Mouse (Mus musculus) stomach, embryonic 16.5 days (tissue): ENCODE measurements around the gene Thap12. TPM values are rescaled to one million over a fixed set of nuclear protein-coding genes. Genes with fewer than 3 reads are reported as not detected.
A peak's percentile ranks its signal among the peaks of the same experiment; 100 is the strongest.

Source experiments
- ATAC-seq: fragments of 200-750 bp; cut with Nextera tagmentation; 2 replicates; pipeline ENCODE4 v1.8.0; 2017; ENCODE audit warnings: moderate number of reproducible peaks, moderate TSS enrichment; ENCODE audit not compliant: insufficient read depth, low FRiP score
- H3K27ac ChIP-seq: fragments of 300-500 bp; sonication (generic); 2 replicates; pipeline ENCODE4 v1.5.1; 2014; ENCODE audit warnings: low read length
- H3K27me3 ChIP-seq: fragments of 300-500 bp; sonication (generic); 2 replicates; pipeline ENCODE4 v1.6.1; 2014; ENCODE audit warnings: low read length, control low read depth, mixed read lengths; ENCODE audit not compliant: control insufficient read depth, insufficient read depth
- H3K36me3 ChIP-seq: fragments of 300-500 bp; sonication (generic); 2 replicates; pipeline ENCODE4 v1.6.1; 2014; ENCODE audit warnings: low read length; ENCODE audit not compliant: control insufficient read depth, insufficient read depth
- H3K4me1 ChIP-seq: fragments of 300-500 bp; sonication (generic); 2 replicates; pipeline ENCODE4 v1.6.1; 2014; ENCODE audit warnings: low read length, control low read depth, mixed read lengths; ENCODE audit not compliant: control insufficient read depth, insufficient read depth
- H3K4me2 ChIP-seq: fragments of 300-500 bp; sonication (generic); 2 replicates; pipeline ENCODE4 v1.6.1; 2014; ENCODE audit warnings: low read depth, low read length, mixed read lengths
- H3K4me3 ChIP-seq: fragments of 300-500 bp; sonication (generic); replicated peaks from 2 replicates; pipeline ENCODE4 v1.5.1; 2014; ENCODE audit warnings: mild to moderate bottlenecking, low read length
- H3K9ac ChIP-seq: fragments of 300-500 bp; sonication (generic); 2 replicates; pipeline ENCODE4 v1.6.1; 2014; ENCODE audit warnings: low read length
- H3K9me3 ChIP-seq: fragments of 300-500 bp; sonication (generic); replicated peaks from 2 replicates; pipeline ENCODE4 v1.6.1; 2016; ENCODE audit warnings: low read length, control low read depth; ENCODE audit not compliant: control insufficient read depth
- WGBS: fragments of 180-500 bp; shearing (Covaris S2); extraction: QIAGEN DNeasy Blood & Tissue Kit; methylation state at CpG from one replicate; pipeline ENCODE4 v1.1.7; 2014; 5-methylcytosine and 5-hydroxymethylcytosine counted together
- polyA plus RNA-seq: library from polyadenylated mRNA; unstranded; fragments of >200 nt; fragmentation: Nextera tagmentation; extraction: Ambion mirVana; gene quantifications from 2 replicates; pipeline ENCODE4 v1.2.1, GENCODE M21; 2015

Gene Thap12
- polyA plus RNA-seq, 1 experiment from 2014 or later: 42.9 TPM

- no peaks in the 10 kb centered on the region for H3K9me3 ChIP-seq
- H3K9ac ChIP-seq: peak overlapping the region; percentile 16; the same call in 1 of the 2 replicates
- no peak overlapping the region for H3K4me2 ChIP-seq
- 31% methylated on average over 11 of the region's 11 CpGs for WGBS
- peak; percentile 68; the same call in 1 of the 2 replicates for ATAC-seq
- H3K27me3 ChIP-seq: no peaks in the 10 kb centered on the region
- peaks cover 12% of the 10 kb centered on the region for H3K4me1 ChIP-seq
- no peak overlapping the region for H3K4me3 ChIP-seq
- H3K27ac ChIP-seq: peak overlapping the region; percentile 57
- no peaks in the 10 kb centered on the region for H3K36me3 ChIP-seq
Measured at GRCm38 (mm10) chr7:98672241-98672955, 30.5 kb upstream of the Thap12 start.

- WGBS: 57% methylated on average over 4 of the region's 4 CpGs
- H3K4me2 ChIP-seq: no peak overlapping the region
- H3K4me3 ChIP-seq: no peak overlapping the region
- H3K36me3 ChIP-seq: no peaks in the 10 kb centered on the region
- no peaks in the 10 kb centered on the region for H3K9me3 ChIP-seq
- no peak overlapping the region for H3K27ac ChIP-seq
- ATAC-seq: no peak
- H3K9ac ChIP-seq: no peak overlapping the region
- no peaks in the 10 kb centered on the region for H3K27me3 ChIP-seq
- peaks cover 12% of the 10 kb centered on the region for H3K4me1 ChIP-seq
Measured at GRCm38 (mm10) chr7:98674344-98674743, 28.6 kb upstream of the Thap12 start.

GRCm38 (mm10) chr7:98677511-98677910 lies 25.4 kb upstream of the Thap12 start:
- Histone ChIP-seq H3K36me3 (no peaks in the 10 kb centered on the region), H3K9ac (no peak overlapping the region), H3K4me1 (peaks cover 2% of the 10 kb centered on the region; the same call in 1 of the 2 replicates), H3K9me3 (no peaks in the 10 kb centered on the region), H3K4me3 (no peak overlapping the region), H3K4me2 (no peak overlapping the region), H3K27ac (no peak overlapping the region), H3K27me3 (no peaks in the 10 kb centered on the region)
- 74% methylated on average over 2 of the region's 2 CpGs for WGBS
- ATAC-seq: no peak

GRCm38 (mm10) chr7:98678441-98678840 lies 24.5 kb upstream of the Thap12 start:
- H3K27me3 ChIP-seq: no peaks in the 10 kb centered on the region
- no peak overlapping the region for H3K27ac ChIP-seq
- H3K9me3 ChIP-seq: no peaks in the 10 kb centered on the region
- no peaks in the 10 kb centered on the region for H3K36me3 ChIP-seq
- no peaks in the 10 kb centered on the region for H3K4me1 ChIP-seq
- 53% methylated on average over 7 of the region's 7 CpGs for WGBS
- H3K4me2 ChIP-seq: no peak overlapping the region
- ATAC-seq: no peak
- H3K4me3 ChIP-seq: no peak overlapping the region
- H3K9ac ChIP-seq: no peak overlapping the region

- ATAC-seq: no peak
- 56% methylated on average over 2 of the region's 2 CpGs for WGBS
- H3K4me2 ChIP-seq: no peak overlapping the region
Measured at GRCm38 (mm10) chr7:98680691-98681090, 22.2 kb upstream of the Thap12 start.

GRCm38 (mm10) chr7:98682821-98683220 lies 20.1 kb upstream of the Thap12 start:
- Histone ChIP-seq H3K9ac (no peak overlapping the region), H3K27me3 (no peaks in the 10 kb centered on the region), H3K36me3 (no peaks in the 10 kb centered on the region), H3K4me2 (no peak overlapping the region), H3K4me1 (no peaks in the 10 kb centered on the region), H3K4me3 (no peak overlapping the region), H3K27ac (no peak overlapping the region), H3K9me3 (no peaks in the 10 kb centered on the region)
- WGBS: 91% methylated on average over 10 of the region's 10 CpGs
- no peak for ATAC-seq

More at GRCm38 (mm10) chr7:98680691-98681090, 22.2 kb upstream of the Thap12 start:
- Histone ChIP-seq H3K36me3 (no peaks in the 10 kb centered on the region), H3K27me3 (no peaks in the 10 kb centered on the region), H3K27ac (no peak overlapping the region), H3K9me3 (no peaks in the 10 kb centered on the region), H3K4me1 (no peaks in the 10 kb centered on the region), H3K9ac (no peak overlapping the region), H3K4me3 (no peak overlapping the region)

GRCm38 (mm10) chr7:98685895-98686294 lies 17.0 kb upstream of the Thap12 start:
- Histone ChIP-seq H3K27me3 (no peaks in the 10 kb centered on the region), H3K4me3 (no peak overlapping the region), H3K9me3 (no peaks in the 10 kb centered on the region), H3K36me3 (no peaks in the 10 kb centered on the region), H3K27ac (no peak overlapping the region), H3K4me1 (no peaks in the 10 kb centered on the region), H3K9ac (no peak overlapping the region), H3K4me2 (0 out of 2 replicates have a peak overlapping the region, but pooled peaks have one; percentile 32)
- peak; percentile 88 for ATAC-seq
- 24% methylated on average over 13 of the region's 13 CpGs for WGBS

GRCm38 (mm10) chr7:98690126-98690525 lies 12.8 kb upstream of the Thap12 start:
- Histone ChIP-seq H3K9me3 (no peaks in the 10 kb centered on the region), H3K36me3 (no peaks in the 10 kb centered on the region), H3K27ac (no peak overlapping the region), H3K27me3 (no peaks in the 10 kb centered on the region), H3K9ac (no peak overlapping the region), H3K4me1 (0 out of 2 replicates have a peak, but pooled peaks cover 7% of the 10 kb centered on the region), H3K4me3 (no peak overlapping the region), H3K4me2 (no peak overlapping the region)
- no peak for ATAC-seq
- 81% methylated on average over 1 of the region's 1 CpGs for WGBS

- 9% methylated on average over 3 of the region's 3 CpGs for WGBS
- ATAC-seq: peak; percentile 40; the same call in 1 of the 2 replicates
- no peak overlapping the region for H3K27ac ChIP-seq
Measured at GRCm38 (mm10) chr7:98690831-98691230, 12.1 kb upstream of the Thap12 start.

More at GRCm38 (mm10) chr7:98690831-98691230, 12.1 kb upstream of the Thap12 start:
- H3K36me3 ChIP-seq: no peaks in the 10 kb centered on the region
- no peak overlapping the region for H3K4me2 ChIP-seq
- H3K27me3 ChIP-seq: no peaks in the 10 kb centered on the region
- no peak overlapping the region for H3K9ac ChIP-seq
- H3K4me1 ChIP-seq: 0 out of 2 replicates have a peak, but pooled peaks cover 7% of the 10 kb centered on the region
- no peak overlapping the region for H3K4me3 ChIP-seq
- H3K9me3 ChIP-seq: no peaks in the 10 kb centered on the region
